Mouse (Mus musculus): Measurements from ENCODE around the gene Fnip2. TPM values are rescaled to one million over a fixed set of nuclear protein-coding genes. Genes with fewer than 3 reads are reported as not detected.

The Fnip2 gene
- total and polyA plus RNA-seq, 2 experiments from 2014 or later, result 6.9 to 30.3 TPM

GRCm38 (mm10) chr3:79560555-79560954 lies 7.0 kb downstream of the Fnip2 start:
- no peak overlapping the region for H3K9ac ChIP-seq (replicated peaks; ENCODE audit: low read length, poor library complexity, severe bottlenecking)

DNA sequence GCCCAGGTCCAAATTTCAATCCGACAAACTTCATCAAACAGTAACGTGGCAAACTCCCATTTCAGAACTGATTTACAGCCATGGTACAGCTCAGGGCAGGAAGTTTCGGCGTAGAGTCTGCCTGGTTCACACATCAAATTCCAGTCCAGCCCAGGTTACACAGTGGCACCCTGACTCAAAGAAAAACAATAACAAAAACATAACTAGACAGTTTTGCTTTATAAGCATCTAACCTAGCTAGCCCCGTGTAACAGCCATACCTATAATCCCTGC lies 7.9 kb downstream of the Fnip2 start:
- Histone ChIP-seq H3K4me1 (ENCODE audit: insufficient read depth, low read length) (no peaks in the 10 kb centered on the region), H3K4me2 (ENCODE audit: low read depth, low read length, poor library complexity, severe bottlenecking) (no peak overlapping the region), H3K9me3 (ENCODE audit: low read length) (no peaks in the 10 kb centered on the region), H3K27me3 (ENCODE audit: insufficient read depth, low read length) (no peaks in the 10 kb centered on the region), H3K36me3 (ENCODE audit: insufficient read depth, low read length) (no peaks in the 10 kb centered on the region), H3K27ac (ENCODE audit: low read depth, low read length) (no peak overlapping the region; the same call in 1 of the 2 replicates), H3K9ac (replicated peaks; ENCODE audit: low read length, poor library complexity, severe bottlenecking) (no peak overlapping the region), H3K4me3 (ENCODE audit: low read depth, low read length) (no peak overlapping the region)
- WGBS, result 82% methylated on average over 5 of the region's 5 CpGs
- no peak for TF ChIP-seq CTCF (IDR thresholded peaks at IDR 0.05)
- DNase-seq (ENCODE audit: low spot score) (no peak), ATAC-seq (ENCODE audit: low FRiP score) (no peak)

More at GRCm38 (mm10) chr3:79560555-79560954, 7.0 kb downstream of the Fnip2 start:
- 97% methylated on average over 6 of the region's 6 CpGs for WGBS
- DNase-seq (ENCODE audit: low spot score), result no peak
- Histone ChIP-seq H3K36me3 (ENCODE audit: insufficient read depth, low read length) (no peaks in the 10 kb centered on the region), H3K4me3 (ENCODE audit: low read depth, low read length) (no peak overlapping the region), H3K27me3 (ENCODE audit: insufficient read depth, low read length) (no peaks in the 10 kb centered on the region), H3K4me2 (ENCODE audit: low read depth, low read length, poor library complexity, severe bottlenecking) (no peak overlapping the region), H3K9me3 (ENCODE audit: low read length) (no peaks in the 10 kb centered on the region), H3K27ac (ENCODE audit: low read depth, low read length) (no peak overlapping the region), H3K4me1 (ENCODE audit: insufficient read depth, low read length) (no peaks in the 10 kb centered on the region)
- ATAC-seq (ENCODE audit: low FRiP score), result no peak
- no peak for TF ChIP-seq CTCF (IDR thresholded peaks at IDR 0.05)

GRCm38 (mm10) chr3:79559021-79559772 lies 8.4 kb downstream of the Fnip2 start:
- no peaks in the 10 kb centered on the region for H3K36me3 ChIP-seq (ENCODE audit: insufficient read depth, low read length)
- no peak overlapping the region for H3K4me3 ChIP-seq (ENCODE audit: low read depth, low read length)
- no peaks in the 10 kb centered on the region for H3K4me1 ChIP-seq (ENCODE audit: insufficient read depth, low read length)
- no peak overlapping the region for H3K9ac ChIP-seq (replicated peaks; ENCODE audit: low read length, poor library complexity, severe bottlenecking)
- WGBS, result 76% methylated on average over 9 of the region's 9 CpGs
- DNase-seq (ENCODE audit: low spot score), result peak; percentile 44
- TF ChIP-seq CTCF (IDR thresholded peaks at IDR 0.05), result no peak
- H3K27ac ChIP-seq (ENCODE audit: low read depth, low read length), result peak overlapping the region; percentile 43; the same call in 1 of the 2 replicates
- no peaks in the 10 kb centered on the region for H3K9me3 ChIP-seq (ENCODE audit: low read length)
- peak; percentile 77 for ATAC-seq (ENCODE audit: low FRiP score)
- no peak overlapping the region for H3K4me2 ChIP-seq (ENCODE audit: low read depth, low read length, poor library complexity, severe bottlenecking)
- H3K27me3 ChIP-seq (ENCODE audit: insufficient read depth, low read length), result no peaks in the 10 kb centered on the region

DNA sequence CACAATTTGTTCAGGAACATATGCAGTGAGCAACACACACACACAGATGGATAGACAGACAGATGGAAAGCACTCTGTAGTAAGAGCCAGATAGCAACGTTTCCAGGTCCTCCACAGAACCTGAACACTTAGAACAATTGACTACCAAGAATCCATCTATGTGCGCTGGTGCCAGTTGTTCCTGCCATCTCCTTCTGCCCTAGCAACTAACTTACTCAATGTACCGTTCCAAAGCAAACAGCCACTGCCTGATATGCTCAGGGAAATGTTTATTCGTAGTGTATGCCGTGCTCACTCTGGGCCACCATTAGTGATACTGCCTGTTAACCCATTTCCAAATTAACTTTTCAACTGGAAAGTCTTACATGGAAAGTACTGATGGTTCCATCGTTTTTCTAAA lies 12.5 kb downstream of the Fnip2 start:
- no peak overlapping the region for H3K4me3 ChIP-seq (ENCODE audit: low read depth, low read length)
- no peak overlapping the region for H3K27ac ChIP-seq (ENCODE audit: low read depth, low read length)
- no peaks in the 10 kb centered on the region for H3K27me3 ChIP-seq (ENCODE audit: insufficient read depth, low read length)
- H3K36me3 ChIP-seq (ENCODE audit: insufficient read depth, low read length), result no peaks in the 10 kb centered on the region
- 89% methylated on average over 6 of the region's 6 CpGs for WGBS
- no peak for TF ChIP-seq CTCF (IDR thresholded peaks at IDR 0.05)
- no peak overlapping the region for H3K9ac ChIP-seq (replicated peaks; ENCODE audit: low read length, poor library complexity, severe bottlenecking)
- DNase-seq (ENCODE audit: low spot score), result no peak
- no peak for ATAC-seq (ENCODE audit: low FRiP score)
- H3K4me2 ChIP-seq (ENCODE audit: low read depth, low read length, poor library complexity, severe bottlenecking), result no peak overlapping the region
- no peaks in the 10 kb centered on the region for H3K9me3 ChIP-seq (ENCODE audit: low read length)
- no peaks in the 10 kb centered on the region for H3K4me1 ChIP-seq (ENCODE audit: insufficient read depth, low read length)

DNA sequence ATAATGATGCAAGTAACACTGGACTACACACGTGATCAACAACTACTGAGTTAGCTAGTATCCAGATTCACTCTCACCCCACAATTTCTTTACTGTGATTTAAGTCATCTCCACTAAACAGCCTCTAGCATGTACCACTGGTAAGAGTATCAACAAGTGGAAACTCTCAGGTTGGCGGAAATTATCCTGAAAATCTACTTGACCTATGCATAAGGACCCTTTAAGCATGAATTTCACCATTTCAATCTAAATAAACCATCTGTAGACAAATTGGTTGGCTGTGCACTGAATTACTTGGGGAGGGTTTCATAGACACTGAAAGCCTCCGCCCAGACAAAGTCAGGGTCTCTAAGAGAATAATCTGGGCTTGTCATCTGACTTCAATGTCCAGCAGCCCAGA lies 13.8 kb downstream of the Fnip2 start:
- WGBS, result 97% methylated on average over 3 of the region's 3 CpGs
- no peaks in the 10 kb centered on the region for H3K27me3 ChIP-seq (ENCODE audit: insufficient read depth, low read length)
- H3K36me3 ChIP-seq (ENCODE audit: insufficient read depth, low read length), result no peaks in the 10 kb centered on the region
- no peak overlapping the region for H3K27ac ChIP-seq (ENCODE audit: low read depth, low read length)
- H3K9me3 ChIP-seq (ENCODE audit: low read length), result no peaks in the 10 kb centered on the region
- DNase-seq (ENCODE audit: low spot score) (no peak), ATAC-seq (ENCODE audit: low FRiP score) (no peak)
- no peak overlapping the region for H3K4me2 ChIP-seq (ENCODE audit: low read depth, low read length, poor library complexity, severe bottlenecking)
- no peak overlapping the region for H3K4me3 ChIP-seq (ENCODE audit: low read depth, low read length)
- TF ChIP-seq CTCF (IDR thresholded peaks at IDR 0.05), result no peak
- no peaks in the 10 kb centered on the region for H3K4me1 ChIP-seq (ENCODE audit: insufficient read depth, low read length)
- no peak overlapping the region for H3K9ac ChIP-seq (replicated peaks; ENCODE audit: low read length, poor library complexity, severe bottlenecking)

- 90% methylated on average over 10 of the region's 10 CpGs for WGBS
- no peak overlapping the region for H3K4me3 ChIP-seq (ENCODE audit: low read depth, low read length)
- no peak overlapping the region for H3K9ac ChIP-seq (replicated peaks; ENCODE audit: low read length, poor library complexity, severe bottlenecking)
- H3K9me3 ChIP-seq (ENCODE audit: low read length), result no peaks in the 10 kb centered on the region
- H3K27ac ChIP-seq (ENCODE audit: low read depth, low read length), result no peak overlapping the region
- no peaks in the 10 kb centered on the region for H3K4me1 ChIP-seq (ENCODE audit: insufficient read depth, low read length)
- no peak for TF ChIP-seq CTCF (IDR thresholded peaks at IDR 0.05)
- no peak for DNase-seq (ENCODE audit: low spot score)
- ATAC-seq (ENCODE audit: low FRiP score), result no peak
- H3K4me2 ChIP-seq (ENCODE audit: low read depth, low read length, poor library complexity, severe bottlenecking), result no peak overlapping the region
- H3K36me3 ChIP-seq (ENCODE audit: insufficient read depth, low read length), result no peaks in the 10 kb centered on the region
- no peaks in the 10 kb centered on the region for H3K27me3 ChIP-seq (ENCODE audit: insufficient read depth, low read length)
These were observed 15.6 kb downstream of the Fnip2 start for GRCm38 (mm10) chr3:79551826-79552552.

Measured in midbrain, postnatal 0 days (tissue).